Mouse (Mus musculus) left cerebral cortex, adult 2 months (tissue): ENCODE results near the gene Ednra. TPM values are rescaled to one million over a fixed set of nuclear protein-coding genes. Genes with fewer than 3 reads are reported as not detected.

Source experiments
- DNase-seq, 2 experiments: peaks; one replicate each; pipeline ENCODE4 v3.0.0; 2021 to 2022; ENCODE audit warnings: low spot score in 2 of 2, mixed read lengths in 1 of 2; ENCODE audit errors: extremely low spot score in 1 of 2
- H3K27ac ChIP-seq: fragments of 200-600 bp; 2 replicates; pipeline ENCODE4 v1.8.1; 2022
- H3K4me3 ChIP-seq: fragments of 200-600 bp; 2 replicates; pipeline ENCODE4 v1.8.1; 2022
- CTCF ChIP-seq: fragments of 200-600 bp; IDR thresholded peaks from 2 replicates; pipeline ENCODE4 v1.8.1; 2022; ENCODE audit warnings: antibody characterized with exemption, mild to moderate bottlenecking, moderate library complexity
- intact Hi-C: fragments of 180-260 bp; cut with DNase I; formaldehyde crosslinking; loops from one replicate; pipeline ENCODE4 v1.15.1; 2025
- total RNA-seq, 2 experiments: library from RNA; stranded (reverse); gene quantifications; 2 replicates each; pipeline ENCODE4 v1.2.3; 2021

Ednra gene
- total RNA-seq, 2 experiments from 2014 or later: 2.8 to 3.5 TPM

GRCm38 (mm10) chr8:77672036-77672435 lies 52.2 kb downstream of the Ednra start:
- DNase-seq: no peak

DNA sequence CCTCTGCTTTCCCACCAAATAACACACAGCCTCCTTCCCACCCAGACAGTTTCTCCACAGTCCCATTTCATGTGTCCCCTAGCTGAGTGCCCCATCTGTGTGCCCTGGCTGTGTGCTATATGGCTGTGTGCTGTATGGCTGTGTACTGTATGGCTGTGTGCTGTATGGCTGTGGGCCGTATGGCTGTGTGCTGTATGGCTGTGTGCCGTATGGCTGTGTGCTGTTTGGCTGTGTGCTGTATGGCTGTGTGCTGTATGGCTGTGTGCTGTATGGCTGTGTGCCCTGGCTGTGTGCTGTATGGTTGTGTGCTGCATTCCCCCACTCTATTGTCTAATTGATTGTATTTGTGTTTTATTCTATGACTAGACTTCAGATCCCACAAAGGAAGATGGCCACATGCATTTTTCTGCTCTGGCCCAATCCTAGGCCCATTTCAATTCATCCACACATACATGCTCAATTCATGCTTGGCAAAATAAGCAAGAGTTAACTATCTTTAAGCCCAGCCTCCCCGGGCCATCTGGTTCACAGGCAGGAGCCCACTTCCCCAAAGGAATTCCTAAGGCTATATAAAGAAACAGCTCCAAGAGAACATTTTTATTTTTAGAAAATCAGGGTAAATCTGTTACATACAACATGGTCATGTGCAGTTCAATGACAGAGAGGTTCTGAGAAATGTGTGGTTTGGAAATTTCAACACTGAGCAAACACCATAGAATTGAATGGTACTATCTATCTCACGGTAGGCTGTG lies 53.5 kb downstream of the Ednra start:
- no peak overlapping the region for H3K4me3 ChIP-seq
- DNase-seq: no peak
- TF ChIP-seq CTCF: no peak
- intact Hi-C loops: no loop called here
- H3K27ac ChIP-seq: no peak overlapping the region

More at GRCm38 (mm10) chr8:77672036-77672435, 52.2 kb downstream of the Ednra start:
- H3K27ac ChIP-seq: no peak overlapping the region
- TF ChIP-seq CTCF: no peak
- H3K4me3 ChIP-seq: no peak overlapping the region
- intact Hi-C loops: no loop called here

DNA sequence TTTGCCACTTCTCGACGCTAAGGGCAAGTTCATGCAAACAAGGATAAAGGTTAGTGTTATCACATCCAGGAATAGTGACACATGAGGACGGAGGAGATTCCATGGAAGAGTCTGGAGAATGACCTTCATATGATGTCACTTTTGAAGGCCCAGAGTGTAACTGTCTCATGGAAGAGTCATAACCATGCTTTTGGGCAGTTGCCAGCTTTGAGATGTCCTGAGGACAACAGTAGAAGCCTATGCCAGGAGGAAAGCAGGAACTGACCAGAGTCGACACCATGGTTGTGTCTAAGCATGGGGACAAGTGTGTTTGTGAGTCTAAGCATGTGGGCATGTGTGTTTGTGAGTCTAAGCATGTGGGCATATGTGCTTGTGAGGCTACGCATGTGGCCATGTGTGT lies 56.3 kb downstream of the Ednra start:
- no peak overlapping the region for H3K4me3 ChIP-seq
- intact Hi-C loops: no loop called here
- DNase-seq: no peak
- TF ChIP-seq CTCF: no peak
- no peak overlapping the region for H3K27ac ChIP-seq

GRCm38 (mm10) chr8:77664901-77665300 lies 59.4 kb downstream of the Ednra start:
- no peak for TF ChIP-seq CTCF
- H3K27ac ChIP-seq: no peak overlapping the region
- no peak for DNase-seq
- H3K4me3 ChIP-seq: no peak overlapping the region
- intact Hi-C loops: no loop called here

DNA sequence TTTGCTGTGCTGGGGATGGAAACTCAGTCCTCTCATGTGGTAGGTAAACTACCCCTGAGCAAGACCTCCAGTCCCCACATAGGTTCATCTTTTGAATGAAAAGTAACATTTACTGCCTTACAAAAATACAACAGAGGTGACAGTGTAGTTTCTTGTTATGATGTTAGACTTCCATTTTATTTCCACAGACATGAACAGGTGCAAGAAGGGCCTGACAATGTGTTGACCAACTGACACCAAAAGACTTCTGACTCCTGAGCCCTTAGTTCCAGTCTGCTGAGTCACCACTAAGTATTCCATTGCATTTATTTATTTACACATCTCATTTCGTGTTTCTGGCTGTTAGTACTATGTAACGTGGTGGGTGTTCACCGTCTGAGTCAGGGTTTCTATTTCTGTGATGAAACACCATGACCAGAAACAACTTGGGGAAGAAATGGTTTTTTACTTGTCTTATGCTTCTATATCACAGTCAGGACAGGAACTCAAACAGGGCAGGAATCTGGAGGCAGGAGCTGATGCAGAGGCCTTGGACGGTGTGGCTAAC lies 64.7 kb downstream of the Ednra start:
- TF ChIP-seq CTCF: no peak
- no peak overlapping the region for H3K27ac ChIP-seq
- DNase-seq: no peak
- H3K4me3 ChIP-seq: no peak overlapping the region
- intact Hi-C loops: no loop called here

GRCm38 (mm10) chr8:77658356-77658755 lies 65.9 kb downstream of the Ednra start:
- intact Hi-C loops: no loop called here
- Histone ChIP-seq H3K27ac (no peak overlapping the region), H3K4me3 (no peak overlapping the region)
- no peak for DNase-seq
- TF ChIP-seq CTCF: no peak

GRCm38 (mm10) chr8:77650646-77651190 lies 73.5 kb downstream of the Ednra start:
- Histone ChIP-seq H3K27ac (no peak overlapping the region), H3K4me3 (no peak overlapping the region)
- no peak for TF ChIP-seq CTCF
- no peak for DNase-seq
- intact Hi-C loops: no loop called here

DNA sequence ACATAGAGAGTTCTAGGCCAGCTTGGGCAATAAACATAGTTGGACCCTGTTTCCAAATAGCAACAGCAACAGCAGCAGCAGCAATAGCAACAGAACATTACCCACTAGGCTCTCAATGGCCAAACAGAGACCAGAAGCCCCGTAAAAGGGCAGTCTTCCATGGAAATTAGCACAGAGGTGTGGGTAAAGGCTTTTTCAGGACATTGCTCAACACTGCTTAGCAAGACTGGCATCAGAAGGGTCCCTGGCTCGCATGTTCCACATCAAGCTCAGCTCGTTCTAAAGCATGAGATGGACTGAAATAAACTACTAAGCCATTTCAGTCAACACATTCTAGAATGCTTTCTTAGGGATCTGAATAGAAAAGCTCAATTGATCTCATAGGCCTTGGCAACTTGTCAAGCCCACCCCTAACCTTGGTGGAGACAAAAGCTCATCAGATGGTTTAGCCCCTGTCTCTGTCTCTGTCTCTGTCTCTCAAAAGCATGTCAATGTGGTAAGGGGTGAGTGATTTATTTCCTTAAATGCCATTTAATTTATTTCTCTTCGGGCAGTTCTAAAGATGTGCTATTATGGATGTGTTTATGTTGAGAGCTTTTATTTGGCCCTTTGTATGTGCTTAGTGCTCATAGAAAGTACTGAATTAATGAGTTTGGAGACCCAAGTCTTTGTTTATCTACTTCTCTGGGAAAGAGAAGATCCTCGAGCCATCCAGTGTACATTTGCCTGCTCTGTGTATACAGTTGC lies 84.0 kb downstream of the Ednra start:
- Histone ChIP-seq H3K27ac (no peak overlapping the region), H3K4me3 (no peak overlapping the region)
- intact Hi-C loops: no loop called here
- no peak for DNase-seq
- no peak for TF ChIP-seq CTCF

GRCm38 (mm10) chr8:77637593-77637992 lies 86.7 kb downstream of the Ednra start:
- Histone ChIP-seq H3K4me3 (no peak overlapping the region), H3K27ac (no peak overlapping the region)
- no peak for TF ChIP-seq CTCF
- DNase-seq: no peak
- intact Hi-C loops: no loop called here

DNA sequence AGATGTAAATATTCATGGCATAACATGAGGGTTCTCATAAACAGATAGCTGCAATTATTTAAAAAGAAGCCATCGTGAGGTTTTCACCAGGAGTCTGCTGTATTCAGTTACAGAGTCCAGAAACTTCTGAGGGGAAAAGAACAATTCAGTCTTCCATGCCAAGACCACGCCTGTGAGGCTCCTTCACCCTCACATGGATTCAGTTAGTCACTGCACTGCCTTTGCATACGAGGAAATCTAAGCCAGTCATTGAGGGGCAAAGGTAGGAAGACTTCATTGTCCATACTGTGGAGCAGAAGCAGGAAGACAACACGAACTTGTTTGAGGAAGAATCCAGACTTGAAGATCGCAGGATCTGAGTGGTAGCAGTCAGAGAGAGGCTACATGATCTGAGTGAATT lies 90.2 kb downstream of the Ednra start:
- Histone ChIP-seq H3K4me3 (no peak overlapping the region), H3K27ac (no peak overlapping the region)
- no peak for DNase-seq
- intact Hi-C loops: loop anchor here (5.0 kb wide), 1 partner anchor 418 kb away; no protein-coding TSS in a partner anchor
- no peak for TF ChIP-seq CTCF

- H3K27ac ChIP-seq: no peak overlapping the region
- no peak for DNase-seq
- no peak for TF ChIP-seq CTCF
- H3K4me3 ChIP-seq: no peak overlapping the region
- intact Hi-C loops: loop anchor here (5.0 kb wide), 1 partner anchor 419 kb away; no protein-coding TSS in a partner anchor
These were observed 91.1 kb downstream of the Ednra start for GRCm38 (mm10) chr8:77633211-77633610.

DNA sequence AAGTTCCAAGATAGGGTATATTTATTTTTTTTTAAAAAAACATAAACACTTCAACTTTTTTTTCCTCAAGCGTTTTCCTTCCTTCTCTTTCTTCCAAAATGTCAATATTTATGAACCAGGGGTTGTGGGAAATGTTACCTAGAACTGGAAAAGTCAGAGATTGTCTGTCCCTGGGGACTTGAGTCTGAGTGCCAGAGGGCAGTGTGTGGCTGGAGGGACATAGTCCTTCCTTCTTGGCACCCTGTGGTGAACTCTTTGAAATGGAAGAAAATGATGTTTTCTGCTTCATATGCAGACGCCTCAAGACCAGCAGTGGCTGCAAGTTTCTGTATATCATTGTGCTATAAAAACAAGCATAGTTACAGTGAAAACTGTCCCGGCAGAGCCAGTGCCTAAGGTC lies 93.6 kb downstream of the Ednra start:
- intact Hi-C loops: loop anchor here (1.0 to 5.0 kb wide), 2 partner anchors 374 to 422 kb away; no protein-coding TSS in a partner anchor
- H3K27ac ChIP-seq: no peak overlapping the region
- no peak for TF ChIP-seq CTCF
- no peak overlapping the region for H3K4me3 ChIP-seq
- no peak for DNase-seq
